Mouse (Mus musculus) myocyte (in vitro differentiated cells): ENCODE data around the gene Mucl3.

ENCODE experiments used
- POLR2A ChIP-seq: IDR thresholded peaks from one replicate; pipeline ENCODE4 v1.6.1; 2011; ENCODE audit warnings: low read depth, mild to moderate bottlenecking, control low read depth, moderate library complexity; ENCODE audit not compliant: insufficient read length
- USF1 ChIP-seq: IDR thresholded peaks from one replicate; pipeline ENCODE4 v1.6.1; 2011; ENCODE audit warnings: low read depth, mild to moderate bottlenecking, control low read depth, moderate library complexity

GRCm38 (mm10) chr17:35593786-35594185 is 49.7 kb downstream of the Mucl3 start:
- TF ChIP-seq POLR2A: no peak
- no peak for TF ChIP-seq USF1
